In genomic region chr1:82189516-82189915, GRCm38 (mm10) we compare ENCODE assay signal across 9 mouse cellular contexts. TPM values are rescaled to one million over a fixed set of nuclear protein-coding genes. Genes with fewer than 3 reads are reported as not detected.
DNase-seq lines count a peak whose midpoint lies in the region; ATAC-seq and TF ChIP-seq lines count a peak whose summit lies in the region.
"Had no signal": no experiment of that assay in that cellular context is flagged by ENCODE, and none has a peak within 500 bp of the region (broad histone marks: within the 10 kb centered on the region; RNA-seq: fewer than 3 reads in every experiment).

No protein-coding gene starts in this region.

- no peak overlapping the region for H3K4me2 ChIP-seq in hindbrain, postnatal 0 days (ENCODE audit: low read depth, low read length)
- no peak overlapping the region for H3K4me2 ChIP-seq in hindbrain, embryonic 11.5 days (replicated peaks; ENCODE audit: low read depth, low read length)
- no peak overlapping the region for H3K4me2 ChIP-seq in intestine, postnatal 0 days (replicated peaks; ENCODE audit: low read depth)

- H3K27ac ChIP-seq in hindbrain, postnatal 0 days, result no peak overlapping the region
- H3K27ac ChIP-seq in hindbrain, embryonic 11.5 days (ENCODE audit: low read depth, low read length), result no peak overlapping the region
- no peak overlapping the region for H3K27ac ChIP-seq in intestine, postnatal 0 days (ENCODE audit: low read depth, low read length)
- no peak overlapping the region for H3K27ac ChIP-seq in midbrain, embryonic 10.5 days (replicated peaks)

- no peaks in the 10 kb centered on the region for H3K9me3 ChIP-seq in hindbrain, postnatal 0 days (ENCODE audit: low read length)
- no peaks in the 10 kb centered on the region for H3K9me3 ChIP-seq in hindbrain, embryonic 11.5 days (ENCODE audit: control insufficient read depth, low read length)
- H3K9me3 ChIP-seq in intestine, postnatal 0 days (ENCODE audit: control insufficient read depth), result no peaks in the 10 kb centered on the region
- no peaks in the 10 kb centered on the region for H3K9me3 ChIP-seq in midbrain, embryonic 10.5 days (replicated peaks)

- H3K27me3 ChIP-seq in hindbrain, postnatal 0 days (ENCODE audit: insufficient read depth, low read length), result no peaks in the 10 kb centered on the region
- no peaks in the 10 kb centered on the region for H3K27me3 ChIP-seq in hindbrain, embryonic 11.5 days (ENCODE audit: control insufficient read depth, insufficient read depth, low read length)
- H3K27me3 ChIP-seq in intestine, postnatal 0 days (replicated peaks; ENCODE audit: control insufficient read depth, insufficient read depth, low read length), result no peaks in the 10 kb centered on the region
- 0 out of 2 replicates have a peak, but pooled peaks cover 7% of the 10 kb centered on the region for H3K27me3 ChIP-seq in midbrain, embryonic 10.5 days (ENCODE audit: low read depth, poor library complexity, severe bottlenecking)

- peak; percentile 71 for DNase-seq in hindbrain, postnatal 0 days (ENCODE audit: low spot score)
- no peak for DNase-seq in hindbrain, embryonic 11.5 days (ENCODE audit: low spot score)
- peak; percentile 80 for DNase-seq in adrenal gland, postnatal 25 days
- DNase-seq in left cerebral cortex, postnatal 4 days, result peak; percentile 61
- DNase-seq in right cerebral cortex, postnatal 25 days, result peak; percentile 61
- no peak for DNase-seq in midbrain, embryonic 10.5 days (ENCODE audit: low spot score)

- no peak for TF ChIP-seq CTCF in hindbrain, postnatal 0 days (IDR thresholded peaks at IDR 0.05; ENCODE audit: low read depth)
- TF ChIP-seq CTCF in intestine, postnatal 0 days (IDR thresholded peaks at IDR 0.05; ENCODE audit: low read depth), result no peak

- no peaks in the 10 kb centered on the region for H3K36me3 ChIP-seq in hindbrain, postnatal 0 days (ENCODE audit: insufficient read depth, low read length)
- no peaks in the 10 kb centered on the region for H3K36me3 ChIP-seq in hindbrain, embryonic 11.5 days (ENCODE audit: control insufficient read depth, insufficient read depth, low read length)
- no peaks in the 10 kb centered on the region for H3K36me3 ChIP-seq in intestine, postnatal 0 days (ENCODE audit: control insufficient read depth, insufficient read depth)
- H3K36me3 ChIP-seq in midbrain, embryonic 10.5 days, result no peaks in the 10 kb centered on the region

- peak; percentile 68; the same call in 1 of the 2 replicates for ATAC-seq in hindbrain, postnatal 0 days
- no peak for ATAC-seq in hindbrain, embryonic 11.5 days (ENCODE audit: low FRiP score)
- peak; percentile 22; the same call in 1 of the 2 replicates for ATAC-seq in intestine, postnatal 0 days
- no peak for ATAC-seq in CD4-positive, CD25-positive, alpha-beta regulatory T cell, adult 4 months

- intact Hi-C loops in left cerebral cortex, postnatal 4 days (cut with DNase I), result no loop called here

- no peak overlapping the region for H3K9ac ChIP-seq in hindbrain, postnatal 0 days (replicated peaks; ENCODE audit: low read length)
- H3K9ac ChIP-seq in hindbrain, embryonic 11.5 days (ENCODE audit: low read depth, low read length), result no peak overlapping the region
- H3K9ac ChIP-seq in intestine, postnatal 0 days (ENCODE audit: low read depth, low read length), result no peak overlapping the region

- 35% methylated on average over 3 of the region's 3 CpGs for WGBS in hindbrain, postnatal 0 days
- 62% methylated on average over 3 of the region's 3 CpGs for WGBS in hindbrain, embryonic 11.5 days
- WGBS in intestine, postnatal 0 days, result 29% methylated on average over 3 of the region's 3 CpGs
- WGBS in midbrain, embryonic 10.5 days, result 77% methylated on average over 3 of the region's 3 CpGs

- H3K4me3 ChIP-seq in hindbrain, postnatal 0 days (ENCODE audit: low read length), result no peak overlapping the region
- no peak overlapping the region for H3K4me3 ChIP-seq in hindbrain, embryonic 11.5 days (ENCODE audit: low read depth, low read length)
- no peak overlapping the region for H3K4me3 ChIP-seq in intestine, postnatal 0 days (ENCODE audit: low read depth, low read length)
- H3K4me3 ChIP-seq in midbrain, embryonic 10.5 days, result no peak overlapping the region

- H3K4me1 ChIP-seq in hindbrain, postnatal 0 days (ENCODE audit: insufficient read depth, low read length), result no peaks in the 10 kb centered on the region
- no peaks in the 10 kb centered on the region for H3K4me1 ChIP-seq in hindbrain, embryonic 11.5 days (replicated peaks; ENCODE audit: control insufficient read depth, insufficient read depth, low read length)
- no peaks in the 10 kb centered on the region for H3K4me1 ChIP-seq in intestine, postnatal 0 days (replicated peaks; ENCODE audit: control insufficient read depth, insufficient read depth, low read length)
- peaks cover 4% of the 10 kb centered on the region; the same call in 1 of the 2 replicates for H3K4me1 ChIP-seq in midbrain, embryonic 10.5 days

RNA-seq across cellular contexts. Expression of gene Gm9747, which starts 43.4 kb away (rescaled TPM):
- not detected in 2 replicates for total RNA-seq in hindbrain, postnatal 0 days (2014; rRNA removed)
- 17.5 and 17.7 TPM in 2 replicates for polyA plus RNA-seq in hindbrain, postnatal 0 days (2015; fragmentation: Nextera tagmentation; extraction: Ambion mirVana)
- polyA plus RNA-seq in hindbrain, embryonic 11.5 days (2014; fragmentation: Nextera tagmentation; extraction: Ambion mirVana), result 31.1 and 32.8 TPM in 2 replicates
- not detected in 2 replicates for total RNA-seq in adrenal gland, postnatal 25 days (2021)
- 3.6 and 3.8 TPM in 2 replicates for polyA plus RNA-seq in intestine, postnatal 0 days (2015; fragmentation: Nextera tagmentation; extraction: Ambion mirVana)
- total RNA-seq in left cerebral cortex, postnatal 4 days (2021), result not detected
- polyA plus RNA-seq in midbrain, embryonic 10.5 days (2016; fragmentation: Nextera tagmentation; extraction: Ambion mirVana), result 21.8 and 22.8 TPM in 2 replicates
- polyA plus RNA-seq in CD4-positive, CD25-positive, alpha-beta regulatory T cell, adult 4 months (2017; shearing (Covaris generic)), result not detected
- polyA plus RNA-seq: spleen, adult 2 months had no signal

Comparison
In these comparisons a context has a peak if more than half of its experiments do, and no peak if none do; other contexts are left out.
1. ATAC-seq: peak in hindbrain, postnatal 0 days (single experiment) and intestine, postnatal 0 days (single experiment); none in hindbrain, embryonic 11.5 days (single experiment) and CD4-positive, CD25-positive, alpha-beta regulatory T cell, adult 4 months (single experiment).
2. DNase-seq: peak in hindbrain, postnatal 0 days (single experiment), adrenal gland, postnatal 25 days (single experiment), left cerebral cortex, postnatal 4 days (single experiment) and right cerebral cortex, postnatal 25 days (single experiment); none in hindbrain, embryonic 11.5 days (single experiment) and midbrain, embryonic 10.5 days (single experiment).